Mouse (Mus musculus) right cerebral cortex, postnatal 25 days (tissue): Measurements from ENCODE around the gene Atad5.
"Not testable (repeated sequence)": the region's sequence is repeated elsewhere in the genome, so short reads cannot be mapped to it uniquely, and the experiment has no call there.

Source experiments
- DNase-seq: peaks from one replicate; pipeline ENCODE4 v3.0.0; 2022

Atad5 gene

GRCm38 (mm10) chr11:80151541-80151940 lies 62.3 kb downstream of the Atad5 start:
- DNase-seq: no peak

GRCm38 (mm10) chr11:80152376-80152775 lies 63.2 kb downstream of the Atad5 start:
- no peak for DNase-seq

- peak; percentile 69 for DNase-seq
Measured at GRCm38 (mm10) chr11:80153857-80154495, 64.8 kb downstream of the Atad5 start, which contains the start of gene Adap2. Gene Adap2 (plus strand): TSS chr11:80154105.

GRCm38 (mm10) chr11:80154501-80154900 lies 65.3 kb downstream of the Atad5 start:
- no peak for DNase-seq

GRCm38 (mm10) chr11:80155541-80155940 lies 66.3 kb downstream of the Atad5 start:
- no peak for DNase-seq

- no peak for DNase-seq
Measured at GRCm38 (mm10) chr11:80155961-80156360, 66.8 kb downstream of the Atad5 start.

GRCm38 (mm10) chr11:80156841-80157240 lies 67.6 kb downstream of the Atad5 start:
- no peak for DNase-seq

- DNase-seq: no peak
Measured at GRCm38 (mm10) chr11:80159018-80159417, 69.8 kb downstream of the Atad5 start.

- no peak for DNase-seq
Measured at GRCm38 (mm10) chr11:80161041-80161440, 71.8 kb downstream of the Atad5 start.

GRCm38 (mm10) chr11:80163362-80164116 lies 74.3 kb downstream of the Atad5 start:
- DNase-seq: no peak

GRCm38 (mm10) chr11:80164224-80164623 lies 75.0 kb downstream of the Atad5 start:
- no peak for DNase-seq

GRCm38 (mm10) chr11:80168121-80168520 lies 78.9 kb downstream of the Atad5 start:
- no peak for DNase-seq

- DNase-seq: no peak
Measured at GRCm38 (mm10) chr11:80168611-80169249, 79.5 kb downstream of the Atad5 start.

GRCm38 (mm10) chr11:80169629-80170028 lies 80.4 kb downstream of the Atad5 start:
- no peak for DNase-seq

- no peak for DNase-seq
Measured at GRCm38 (mm10) chr11:80170351-80170750, 81.2 kb downstream of the Atad5 start.

- no peak for DNase-seq
Measured at GRCm38 (mm10) chr11:80171884-80172283, 82.7 kb downstream of the Atad5 start.

- DNase-seq: no peak
Measured at GRCm38 (mm10) chr11:80173963-80174670, 84.9 kb downstream of the Atad5 start.

GRCm38 (mm10) chr11:80176911-80177895 lies 88.0 kb downstream of the Atad5 start:
- no peak for DNase-seq

GRCm38 (mm10) chr11:80178316-80178715 lies 89.1 kb downstream of the Atad5 start:
- DNase-seq: no peak

GRCm38 (mm10) chr11:80181021-80181749 lies 92.0 kb downstream of the Atad5 start:
- no peak for DNase-seq

- not testable (repeated sequence) for DNase-seq
Measured at GRCm38 (mm10) chr11:80183054-80183704, 94.0 kb downstream of the Atad5 start.
